Mouse (Mus musculus) embryonic fibroblast, embryonic 13.5 days (primary cell): Measurements from ENCODE around the gene Mapt.

Experiments used
- CTCF ChIP-seq: IDR thresholded peaks from 2 replicates; pipeline ENCODE4 v1.5.1; 2011; ENCODE audit warnings: mild to moderate bottlenecking, control low read depth, low read length, moderate library complexity, borderline replicate concordance; ENCODE audit not compliant: insufficient read depth
- POLR2A ChIP-seq: IDR thresholded peaks from 2 replicates; pipeline ENCODE4 v1.6.1; 2011; ENCODE audit warnings: low read depth, mild to moderate bottlenecking, control low read depth, low read length, moderate library complexity

DNA sequence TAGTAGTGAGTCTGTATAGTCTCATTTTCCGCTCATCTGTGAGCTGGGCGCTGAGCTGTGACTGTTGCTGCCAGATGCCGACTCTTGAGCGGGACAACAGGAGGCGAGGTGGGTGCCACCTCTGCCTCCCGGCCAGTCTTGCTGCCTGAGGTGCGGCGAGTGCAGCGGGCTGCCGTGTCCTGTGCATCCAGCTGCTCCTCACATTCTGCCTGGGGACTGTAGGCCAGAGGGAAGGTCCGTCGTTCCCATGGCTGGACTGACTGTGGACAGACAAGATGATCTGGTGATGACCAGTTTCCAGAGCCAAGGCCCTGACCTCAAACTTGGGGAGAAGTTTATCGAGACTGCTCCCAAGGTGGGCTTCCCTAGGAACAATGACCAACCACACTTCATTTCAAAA lies 103.8 kb downstream of the Mapt start:
- TF ChIP-seq CTCF (no peak), POLR2A (no peak)
